Mouse (Mus musculus): Measurements from ENCODE around the gene Ptpre.
"Not testable (repeated sequence)": the region's sequence is repeated elsewhere in the genome, so short reads cannot be mapped to it uniquely, and the experiment has no call there.

Gene Ptpre

GRCm38 (mm10) chr7:135694130-135694529, 156.8 kb downstream of the Ptpre start:
- DNase-seq (ENCODE audit: low spot score), result no peak

GRCm38 (mm10) chr7:135694796-135695195, 157.5 kb downstream of the Ptpre start:
- DNase-seq (ENCODE audit: low spot score), result no peak

GRCm38 (mm10) chr7:135696127-135696526, 158.8 kb downstream of the Ptpre start:
- DNase-seq (ENCODE audit: low spot score), result no peak

- DNase-seq (ENCODE audit: low spot score), result not testable (repeated sequence)
Measured at GRCm38 (mm10) chr7:135697021-135697740, 159.9 kb downstream of the Ptpre start.

GRCm38 (mm10) chr7:135698362-135698761, 161.1 kb downstream of the Ptpre start:
- no peak for DNase-seq (ENCODE audit: low spot score)

- not testable (repeated sequence) for DNase-seq (ENCODE audit: low spot score)
Measured at GRCm38 (mm10) chr7:135699351-135699750, 162.1 kb downstream of the Ptpre start.

GRCm38 (mm10) chr7:135703600-135704148, 166.4 kb downstream of the Ptpre start:
- no peak for DNase-seq (ENCODE audit: low spot score)

GRCm38 (mm10) chr7:135704251-135704650, 167.0 kb downstream of the Ptpre start:
- DNase-seq (ENCODE audit: low spot score), result peak; percentile 47

- DNase-seq (ENCODE audit: low spot score), result no peak
Measured at GRCm38 (mm10) chr7:135705083-135705482, 167.8 kb downstream of the Ptpre start.

- DNase-seq (ENCODE audit: low spot score), result no peak
Measured at GRCm38 (mm10) chr7:135705753-135706152, 168.5 kb downstream of the Ptpre start.

- DNase-seq (ENCODE audit: low spot score), result no peak
Measured at GRCm38 (mm10) chr7:135710702-135711101, 173.4 kb downstream of the Ptpre start.

GRCm38 (mm10) chr7:135712534-135712933, 175.3 kb downstream of the Ptpre start:
- no peak for DNase-seq (ENCODE audit: low spot score)

- no peak for DNase-seq (ENCODE audit: low spot score)
Measured at GRCm38 (mm10) chr7:135713326-135713725, 176.0 kb downstream of the Ptpre start.

- no peak for DNase-seq (ENCODE audit: low spot score)
Measured at GRCm38 (mm10) chr7:135715166-135715565, 177.9 kb downstream of the Ptpre start.

GRCm38 (mm10) chr7:135715642-135716444, 178.6 kb downstream of the Ptpre start, which contains the start of gene Mki67:
TSS of gene Mki67 (minus strand) at chr7:135716361.
- DNase-seq (ENCODE audit: low spot score), result peak; percentile 13

GRCm38 (mm10) chr7:135716445-135716877, 179.2 kb downstream of the Ptpre start:
- peak; percentile 83 for DNase-seq (ENCODE audit: low spot score)

GRCm38 (mm10) chr7:135716968-135717557, 179.8 kb downstream of the Ptpre start:
- no peak for DNase-seq (ENCODE audit: low spot score)

- no peak for DNase-seq (ENCODE audit: low spot score)
Measured at GRCm38 (mm10) chr7:135721436-135721992, 184.2 kb downstream of the Ptpre start.

GRCm38 (mm10) chr7:135722011-135722838, 184.9 kb downstream of the Ptpre start:
- DNase-seq (ENCODE audit: low spot score), result no peak

- peak; percentile 34 for DNase-seq (ENCODE audit: low spot score)
Measured at GRCm38 (mm10) chr7:135723672-135724341, 186.5 kb downstream of the Ptpre start.

- no peak for DNase-seq (ENCODE audit: low spot score)
Measured at GRCm38 (mm10) chr7:135726707-135727106, 189.4 kb downstream of the Ptpre start.

All from adipocyte (in vitro differentiated cells).